Mouse (Mus musculus): ENCODE results near the gene Zscan2.

Zscan2 gene

GRCm38 (mm10) chr7:80885666-80886065, 24.9 kb downstream of the Zscan2 start:
- no peak for DNase-seq (ENCODE audit: extremely low spot score)

DNA sequence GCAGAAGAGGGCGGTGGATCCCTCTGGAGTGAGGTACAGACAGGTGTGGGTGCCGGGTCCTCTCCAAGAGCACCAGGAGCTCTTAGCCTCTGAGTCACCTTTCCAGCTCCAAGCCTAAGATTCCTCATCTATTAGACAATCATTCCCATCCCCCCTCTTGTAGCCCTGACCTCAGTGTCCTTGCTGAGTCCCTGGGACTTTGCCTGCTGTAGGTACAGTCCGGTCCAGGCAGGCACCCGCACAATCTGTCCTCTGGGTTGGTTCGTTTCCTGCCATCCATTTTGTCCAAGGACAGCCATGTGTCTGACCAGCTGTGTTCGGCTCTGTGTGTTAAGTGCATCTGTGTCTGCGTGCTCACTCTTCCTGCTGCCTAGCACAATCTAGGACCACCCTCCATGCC, 27.9 kb downstream of the Zscan2 start:
- DNase-seq (ENCODE audit: extremely low spot score) = no peak

DNA sequence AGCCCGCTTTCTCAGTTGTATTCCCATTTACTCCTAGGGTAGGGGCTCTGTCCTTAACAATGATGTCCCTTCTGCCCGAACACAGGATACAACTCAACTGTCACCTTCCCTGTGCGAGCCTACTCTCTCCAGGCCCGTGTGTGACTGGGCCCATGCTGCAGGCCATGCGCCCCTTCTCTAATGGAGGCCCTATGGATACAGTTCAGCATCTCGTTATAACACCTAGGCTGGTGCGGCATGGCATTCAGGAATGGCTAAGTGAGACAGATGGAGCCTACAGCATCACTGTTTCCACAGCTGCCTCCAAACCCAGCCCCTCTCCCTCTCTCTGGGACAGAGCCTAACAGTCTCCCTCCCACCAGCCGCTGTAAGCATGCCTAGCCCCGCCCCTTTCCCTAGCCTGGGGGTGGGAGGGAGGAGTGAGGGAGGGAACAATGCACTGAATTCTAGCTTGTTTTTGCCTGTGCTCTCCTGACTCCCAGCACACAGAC, 28.3 kb downstream of the Zscan2 start:
- peak; percentile 73 for DNase-seq (ENCODE audit: extremely low spot score)

DNA sequence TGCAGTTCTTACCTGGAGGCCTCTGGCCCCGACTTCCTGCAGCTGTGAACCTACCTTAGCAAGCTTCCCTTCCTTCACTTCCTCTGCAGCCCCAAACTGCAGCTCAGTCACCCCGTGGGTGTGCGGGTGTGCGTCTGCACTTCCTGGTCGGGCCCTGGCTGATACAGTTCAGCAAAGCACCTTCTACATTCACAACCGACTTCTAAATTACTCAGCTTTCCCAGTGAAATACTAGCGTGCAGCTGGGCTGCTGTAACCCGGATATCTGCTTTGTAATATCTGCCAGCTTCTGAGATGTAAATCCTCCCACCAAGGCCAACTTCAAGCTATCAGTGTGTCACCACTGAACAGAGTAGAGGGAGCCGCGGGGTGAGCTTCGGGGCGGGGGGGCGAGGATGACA, 29.1 kb downstream of the Zscan2 start:
- no peak for DNase-seq (ENCODE audit: extremely low spot score)

- no peak for DNase-seq (ENCODE audit: extremely low spot score)
Observed at GRCm38 (mm10) chr7:80893086-80893752, 32.5 kb downstream of the Zscan2 start.

DNA sequence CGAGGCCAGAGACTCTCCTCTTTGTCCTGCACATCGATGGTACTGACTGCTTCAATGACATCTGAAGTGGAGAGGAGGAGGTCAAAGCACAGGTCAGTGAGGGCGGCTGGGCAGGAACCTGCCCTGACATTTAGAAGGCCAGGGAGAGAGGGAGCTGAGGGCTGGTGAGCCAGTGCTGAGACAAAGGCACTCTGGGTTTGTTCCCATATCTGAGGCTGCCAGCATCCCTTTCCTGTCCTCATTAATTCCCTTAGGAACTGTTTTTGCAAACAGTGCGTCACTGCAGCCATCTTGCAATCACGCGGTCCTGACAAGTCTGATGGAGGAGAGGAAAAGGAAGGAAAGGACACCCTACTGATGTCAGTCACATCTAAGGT, 33.0 kb downstream of the Zscan2 start:
- no peak for DNase-seq (ENCODE audit: extremely low spot score)

DNA sequence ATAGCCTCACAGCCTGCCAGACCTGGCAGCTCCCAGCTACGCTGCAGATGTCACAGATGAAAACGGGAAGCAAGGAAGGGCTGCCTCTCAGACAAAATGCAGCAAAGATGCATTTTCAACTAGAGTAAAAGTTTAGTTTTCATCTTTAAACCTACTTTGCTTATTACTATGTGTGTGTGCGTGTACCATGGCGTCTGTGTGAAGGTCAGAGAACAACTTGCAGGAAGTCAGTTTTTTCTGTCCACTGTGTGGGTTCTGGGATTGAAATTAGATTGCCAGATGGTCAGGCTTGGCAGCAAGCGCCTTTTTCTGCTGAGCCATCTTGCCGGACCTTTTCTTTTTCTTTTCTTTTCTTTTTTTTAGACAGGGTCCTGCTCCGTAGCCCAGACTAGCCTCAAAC, 33.5 kb downstream of the Zscan2 start:
- no peak for DNase-seq (ENCODE audit: extremely low spot score)

GRCm38 (mm10) chr7:80894815-80895519, 34.2 kb downstream of the Zscan2 start:
- DNase-seq (ENCODE audit: extremely low spot score) = no peak

DNA sequence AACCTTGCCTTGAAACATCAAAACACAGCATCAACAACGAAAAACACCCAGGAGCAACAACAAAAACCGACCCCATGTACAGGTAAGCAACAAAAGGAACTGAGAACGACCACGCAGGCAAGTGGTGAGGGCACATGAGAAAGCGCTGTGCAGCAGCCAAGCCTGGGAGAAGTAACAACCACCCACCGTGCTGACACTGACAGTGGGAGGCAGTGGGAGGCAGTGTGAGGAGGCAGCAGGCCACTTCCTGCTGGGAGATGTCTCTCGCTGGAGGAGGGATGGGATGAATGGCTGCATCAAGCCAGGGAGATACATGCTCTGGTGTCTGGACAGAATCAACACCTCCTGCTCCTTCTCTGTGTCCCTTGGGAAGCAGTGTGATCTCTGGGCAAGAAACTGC, 36.4 kb downstream of the Zscan2 start:
- no peak for DNase-seq (ENCODE audit: extremely low spot score)

DNA sequence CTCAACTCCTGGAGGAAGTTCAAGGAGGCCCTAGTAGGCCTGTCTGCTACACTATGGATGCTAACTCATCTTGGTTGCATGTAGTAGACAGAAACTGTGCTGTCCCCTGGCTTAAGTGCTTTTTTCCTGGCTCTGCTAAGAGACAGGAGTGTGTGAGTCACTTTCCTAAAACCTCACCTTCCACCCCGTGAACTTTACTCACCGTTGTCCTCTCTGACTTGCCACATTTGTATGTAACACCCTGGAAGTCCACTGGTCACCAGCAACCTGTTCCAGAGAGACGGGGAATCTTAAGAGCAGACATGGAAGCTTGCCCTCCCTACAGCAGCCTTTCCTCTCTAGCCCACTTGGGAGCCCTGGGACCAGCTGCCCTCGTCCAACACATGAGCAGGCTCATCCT, 37.0 kb downstream of the Zscan2 start:
- DNase-seq (ENCODE audit: extremely low spot score) = no peak

GRCm38 (mm10) chr7:80900944-80901501, 40.3 kb downstream of the Zscan2 start, which contains the start of gene Wdr73:
Gene Wdr73 (minus strand): TSS chr7:80901269.
- peak; percentile 90 for DNase-seq (ENCODE audit: extremely low spot score)

DNA sequence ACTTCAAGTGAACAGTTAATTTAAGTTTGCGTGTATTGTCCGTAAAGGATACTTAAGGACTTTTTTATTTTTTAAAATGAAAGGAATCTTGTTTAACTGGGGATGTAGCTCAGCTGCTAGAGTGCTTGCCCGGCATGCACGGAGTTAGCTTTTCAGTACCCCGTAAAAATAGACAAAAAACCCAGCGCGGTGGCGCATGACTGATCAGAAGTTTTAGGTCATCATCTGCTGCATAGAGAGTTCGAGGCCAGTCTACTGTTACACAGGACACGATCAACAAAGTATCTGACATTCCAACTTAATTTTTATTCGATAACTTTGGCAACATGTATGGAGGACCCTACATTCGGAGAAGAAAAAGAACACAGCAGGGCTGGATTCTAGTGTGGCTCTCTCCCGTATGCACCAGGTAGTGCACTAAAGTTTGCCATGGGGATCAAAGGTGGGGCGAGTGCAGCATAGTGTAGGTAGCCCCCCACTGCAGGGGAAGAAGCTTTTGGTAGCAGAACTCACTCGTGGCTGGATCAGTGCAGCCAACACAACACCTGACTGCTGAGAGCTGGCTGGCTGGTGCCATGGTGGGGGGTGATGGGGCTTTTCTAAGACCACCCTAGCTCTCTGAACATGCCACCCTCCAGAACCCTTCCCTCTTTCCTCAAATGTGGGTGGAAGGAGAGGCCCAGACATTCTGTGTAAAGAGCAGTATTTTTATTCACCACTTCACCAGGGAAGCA, 41.0 kb downstream of the Zscan2 start:
- no peak for DNase-seq (ENCODE audit: extremely low spot score)

DNA sequence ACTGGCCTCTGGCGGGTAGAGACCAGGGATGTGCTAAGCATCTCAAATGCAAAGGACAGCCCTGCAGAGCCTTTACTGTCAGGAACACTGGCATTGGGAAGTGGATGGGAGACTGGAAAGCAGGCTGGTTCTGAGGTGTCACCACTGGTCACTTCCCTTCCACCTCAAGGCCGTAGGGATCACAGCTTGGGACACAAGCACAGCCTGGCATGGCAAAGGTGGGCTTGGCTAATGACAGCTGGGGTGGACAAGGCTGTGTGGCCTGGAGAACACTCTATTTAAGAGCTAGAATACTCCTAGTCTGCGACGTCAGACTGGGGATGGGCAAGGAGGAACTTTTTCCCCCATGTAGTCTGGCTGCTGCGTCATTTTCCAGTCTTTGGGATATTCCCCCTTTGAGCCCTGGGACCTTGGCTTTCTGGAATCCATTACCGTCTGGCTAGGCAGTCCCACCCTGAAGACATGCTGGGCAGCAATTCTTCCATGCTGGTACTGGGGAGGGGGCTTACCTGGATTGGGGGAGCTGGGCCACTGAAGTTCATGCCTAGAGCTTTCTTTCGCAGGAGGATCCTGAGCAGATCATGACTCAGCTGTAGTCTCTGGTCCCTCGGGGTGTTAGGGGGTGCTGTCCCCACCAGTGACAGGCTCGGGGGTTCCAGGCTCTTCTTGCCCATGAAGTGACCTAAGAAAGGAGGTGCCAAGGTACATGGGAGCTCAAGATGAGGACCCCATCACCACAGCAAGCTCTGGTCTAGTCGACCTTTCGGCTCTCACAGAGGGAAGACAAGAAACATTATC, 43.1 kb downstream of the Zscan2 start:
- DNase-seq (ENCODE audit: extremely low spot score) = no peak

DNA sequence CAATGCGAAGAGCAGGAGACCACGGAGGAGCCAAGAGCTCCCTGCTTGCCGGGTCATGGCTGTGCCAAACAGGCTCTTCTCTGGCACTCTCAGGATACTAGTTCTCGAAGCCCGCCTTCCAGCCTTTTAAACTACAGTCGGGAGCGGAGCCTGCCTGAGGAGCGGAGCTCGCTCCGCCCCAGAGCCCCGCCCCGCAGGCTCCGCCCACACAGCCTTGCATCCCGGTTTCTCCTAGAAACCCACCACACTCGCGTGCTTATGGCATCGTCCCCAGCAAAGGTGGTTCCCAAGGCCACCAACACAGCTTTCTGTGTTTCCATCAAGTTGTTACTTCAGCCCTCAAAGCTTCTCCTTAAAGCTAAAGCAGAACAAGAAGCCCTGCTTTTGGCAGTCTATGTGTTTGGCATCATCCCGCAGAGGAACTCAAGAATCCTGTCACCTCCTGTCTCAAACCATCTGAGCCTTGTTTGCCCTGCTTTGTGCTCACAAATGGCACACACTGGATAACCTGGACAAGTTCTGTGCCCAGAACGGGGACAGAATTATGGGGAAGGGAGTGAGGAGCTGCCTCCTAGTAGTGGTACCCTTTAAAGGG, 44.3 kb downstream of the Zscan2 start, which contains the start of gene Nmb:
TSS of gene Nmb (minus strand) at position 156 of the 595 bp plus-strand sequence.
- DNase-seq (ENCODE audit: extremely low spot score) = peak; percentile 72

GRCm38 (mm10) chr7:80911053-80911452, 50.3 kb downstream of the Zscan2 start:
- DNase-seq (ENCODE audit: extremely low spot score) = no peak

DNA sequence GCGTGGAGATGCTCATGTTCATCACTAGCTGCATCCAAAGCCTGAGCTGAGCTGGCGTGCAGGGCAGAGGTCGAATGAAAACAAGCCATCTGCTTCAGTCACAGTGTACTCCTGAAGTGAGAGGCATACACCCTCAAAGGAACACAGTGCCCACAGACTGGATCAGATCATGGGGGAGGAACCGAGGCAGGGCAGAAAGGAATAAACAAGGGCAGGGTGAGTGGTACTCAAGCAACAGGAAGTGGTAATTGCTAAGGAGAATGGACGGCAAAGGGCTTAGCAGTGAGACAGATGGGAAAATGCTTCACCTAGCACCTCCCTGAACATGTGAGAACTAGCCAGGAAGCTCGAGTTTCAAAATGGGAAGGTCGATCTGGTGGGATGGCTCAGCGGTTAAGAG, 51.8 kb downstream of the Zscan2 start:
- no peak for DNase-seq (ENCODE audit: extremely low spot score)

GRCm38 (mm10) chr7:80917916-80918465, 57.3 kb downstream of the Zscan2 start:
- no peak for DNase-seq (ENCODE audit: extremely low spot score)

- no peak for DNase-seq (ENCODE audit: extremely low spot score)
Observed at GRCm38 (mm10) chr7:80918982-80919646, 58.4 kb downstream of the Zscan2 start.

DNA sequence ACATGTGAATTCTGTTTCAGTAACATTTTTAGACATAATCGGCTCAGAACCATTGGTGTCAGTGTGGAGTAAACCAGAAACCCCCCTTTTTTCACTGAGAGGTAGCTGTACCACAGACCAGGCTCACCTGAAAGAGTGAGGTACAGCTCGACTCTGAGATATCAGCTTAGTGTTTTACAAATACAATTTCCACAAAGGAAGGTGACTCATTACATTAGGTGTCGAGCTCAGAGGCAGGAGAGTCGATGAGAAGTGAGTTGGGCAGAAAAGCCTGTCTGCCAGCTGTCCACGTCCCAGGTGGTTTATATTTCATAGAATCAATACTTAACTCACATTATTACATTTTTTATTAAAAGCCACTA, 58.9 kb downstream of the Zscan2 start:
- no peak for DNase-seq (ENCODE audit: extremely low spot score)

DNA sequence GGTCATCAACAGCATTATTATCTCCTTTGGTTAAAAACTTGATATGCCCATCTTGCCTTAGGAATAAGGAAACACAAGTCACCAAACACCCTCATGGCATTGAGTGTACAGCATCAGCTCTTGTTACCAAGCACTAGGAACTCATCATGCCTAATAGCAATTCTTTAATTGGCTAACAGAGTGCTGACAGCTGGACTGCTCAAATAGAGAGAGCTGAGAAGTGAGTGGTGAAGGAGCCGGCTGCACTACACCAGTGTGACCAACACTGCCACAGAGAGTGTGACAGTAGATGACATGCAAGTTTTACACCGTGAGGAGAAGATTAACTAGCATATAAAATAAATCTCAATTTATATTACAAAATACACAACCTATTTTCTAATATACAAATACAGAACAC, 62.4 kb downstream of the Zscan2 start:
- DNase-seq (ENCODE audit: extremely low spot score) = no peak
